ENCODE assay signal across 26 mouse cellular contexts in the genomic region with DNA sequence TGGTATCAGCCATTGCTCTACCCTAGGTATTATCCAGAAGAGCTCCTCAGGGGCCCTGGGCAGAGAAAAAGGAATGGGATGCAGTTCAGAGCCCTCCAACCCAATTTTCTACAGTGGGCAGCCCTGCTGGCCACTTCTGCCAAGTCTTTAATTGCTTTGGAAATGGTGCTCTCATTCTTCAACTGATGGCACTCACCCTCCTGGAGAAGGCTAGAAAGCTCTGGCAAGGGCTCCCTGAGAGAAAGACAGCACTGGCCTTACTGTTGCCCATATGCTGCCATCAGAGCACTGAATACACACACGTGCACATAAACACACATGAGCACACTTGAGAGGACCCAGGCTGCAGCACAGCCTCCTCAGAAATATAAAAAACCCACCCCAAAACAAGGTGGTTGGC.
A peak's percentile ranks its signal among the peaks of the same experiment; 100 is the strongest.
DNase-seq lines count a peak whose midpoint lies in the region; ATAC-seq and TF ChIP-seq lines count a peak whose summit lies in the region.
"Had no signal": no experiment of that assay in that cellular context is flagged by ENCODE, and none has a peak within 500 bp of the region (broad histone marks: within the 10 kb centered on the region; RNA-seq: fewer than 3 reads in every experiment).

No protein-coding gene starts in this region.

- no peaks in the 10 kb centered on the region for H3K4me1 ChIP-seq in heart, embryonic 10.5 days
- H3K4me1 ChIP-seq in midbrain, embryonic 13.5 days (replicated peaks): peaks cover 59% of the 10 kb centered on the region
- H3K4me1 ChIP-seq in midbrain, embryonic 15.5 days: peaks cover 34% of the 10 kb centered on the region
- peaks cover 38% of the 10 kb centered on the region for H3K4me1 ChIP-seq in hindbrain, embryonic 15.5 days (replicated peaks)
- 0 out of 2 replicates have a peak, but pooled peaks cover 3% of the 10 kb centered on the region for H3K4me1 ChIP-seq in midbrain, postnatal 0 days (ENCODE audit: insufficient read depth, low read length)
- H3K4me1 ChIP-seq: embryonic facial prominence, embryonic 15.5 days; heart, embryonic 15.5 days; limb, embryonic 15.5 days; liver, embryonic 13.5 days had no signal

- DNase-seq in heart, embryonic 10.5 days (ENCODE audit: low spot score): peak; percentile 45
- DNase-seq in heart, postnatal 25 days (ENCODE audit: low spot score): no peak
- peak; percentile 51 for DNase-seq in midbrain, postnatal 0 days (ENCODE audit: low spot score)
- DNase-seq in left cerebral cortex, postnatal 25 days (ENCODE audit: low spot score in 2 of 2): no peak
- DNase-seq: adrenal gland, postnatal 14 days; cerebellum, adult 11-12 months; cerebellum, postnatal 25 days; forebrain, postnatal 0 days; heart, postnatal 36 days; kidney, adult 11 months; kidney, postnatal 14 days; liver, embryonic 13.5 days; lung, adult 18-20 months; thymus, postnatal 4 days had no signal

- no peaks in the 10 kb centered on the region for H3K9me3 ChIP-seq in heart, embryonic 10.5 days
- no peaks in the 10 kb centered on the region for H3K9me3 ChIP-seq in midbrain, embryonic 13.5 days
- H3K9me3 ChIP-seq in midbrain, embryonic 15.5 days: no peaks in the 10 kb centered on the region
- no peaks in the 10 kb centered on the region for H3K9me3 ChIP-seq in hindbrain, embryonic 15.5 days
- no peaks in the 10 kb centered on the region for H3K9me3 ChIP-seq in midbrain, postnatal 0 days (ENCODE audit: low read length)
- H3K9me3 ChIP-seq: embryonic facial prominence, embryonic 10.5 days; embryonic facial prominence, embryonic 15.5 days; forebrain, embryonic 12.5 days; heart, embryonic 15.5 days; limb, embryonic 15.5 days; liver, embryonic 13.5 days had no signal

- WGBS in heart, embryonic 10.5 days: 80% methylated on average over 1 of the region's 1 CpGs
- WGBS in midbrain, embryonic 13.5 days: 91% methylated on average over 1 of the region's 1 CpGs
- 69% methylated on average over 1 of the region's 1 CpGs for WGBS in midbrain, embryonic 15.5 days
- 56% methylated on average over 1 of the region's 1 CpGs for WGBS in hindbrain, embryonic 15.5 days
- WGBS in midbrain, postnatal 0 days: 81% methylated on average over 1 of the region's 1 CpGs

- no peaks in the 10 kb centered on the region for H3K27me3 ChIP-seq in heart, embryonic 10.5 days (ENCODE audit: insufficient read depth, poor library complexity, severe bottlenecking)
- H3K27me3 ChIP-seq in midbrain, embryonic 13.5 days: no peaks in the 10 kb centered on the region
- no peaks in the 10 kb centered on the region for H3K27me3 ChIP-seq in midbrain, embryonic 15.5 days (replicated peaks)
- H3K27me3 ChIP-seq in hindbrain, embryonic 15.5 days: no peaks in the 10 kb centered on the region
- H3K27me3 ChIP-seq in midbrain, postnatal 0 days (ENCODE audit: insufficient read depth, low read length): no peaks in the 10 kb centered on the region
- H3K27me3 ChIP-seq: embryonic facial prominence, embryonic 15.5 days; heart, embryonic 15.5 days; limb, embryonic 15.5 days; liver, embryonic 13.5 days had no signal

- H3K4me3 ChIP-seq in heart, embryonic 10.5 days: no peak overlapping the region
- H3K4me3 ChIP-seq in midbrain, embryonic 13.5 days (replicated peaks): no peak overlapping the region
- no peak overlapping the region for H3K4me3 ChIP-seq in midbrain, embryonic 15.5 days
- H3K4me3 ChIP-seq in hindbrain, embryonic 15.5 days: no peak overlapping the region
- no peak overlapping the region for H3K4me3 ChIP-seq in midbrain, postnatal 0 days (ENCODE audit: low read depth, low read length)
- H3K4me3 ChIP-seq: embryonic facial prominence, embryonic 10.5 days; embryonic facial prominence, embryonic 15.5 days; forebrain, embryonic 12.5 days; heart, embryonic 15.5 days; limb, embryonic 15.5 days; liver, embryonic 13.5 days had no signal

- no peak overlapping the region for H3K27ac ChIP-seq in heart, embryonic 10.5 days
- H3K27ac ChIP-seq in midbrain, embryonic 13.5 days: peak overlapping the region; percentile 5; the same call in 1 of the 2 replicates
- H3K27ac ChIP-seq in midbrain, embryonic 15.5 days: no peak overlapping the region
- H3K27ac ChIP-seq in hindbrain, embryonic 15.5 days (replicated peaks): peak overlapping the region; percentile 52
- no peak overlapping the region for H3K27ac ChIP-seq in midbrain, postnatal 0 days (ENCODE audit: low read depth, low read length)
- H3K27ac ChIP-seq: embryonic facial prominence, embryonic 10.5 days; embryonic facial prominence, embryonic 15.5 days; forebrain, embryonic 12.5 days; heart, embryonic 15.5 days; limb, embryonic 15.5 days; liver, embryonic 13.5 days; macrophage had no signal

- H3K4me2 ChIP-seq in midbrain, embryonic 13.5 days (replicated peaks): no peak overlapping the region
- H3K4me2 ChIP-seq in midbrain, embryonic 15.5 days: no peak overlapping the region
- H3K4me2 ChIP-seq in hindbrain, embryonic 15.5 days: no peak overlapping the region
- H3K4me2 ChIP-seq in midbrain, postnatal 0 days (ENCODE audit: low read depth, low read length, poor library complexity, severe bottlenecking): no peak overlapping the region
- H3K4me2 ChIP-seq: embryonic facial prominence, embryonic 15.5 days; forebrain, embryonic 12.5 days; heart, embryonic 15.5 days; limb, embryonic 15.5 days; liver, embryonic 13.5 days had no signal

- intact Hi-C loops in heart, postnatal 25 days (cut with DNase I): no loop called here
- intact Hi-C loops in left cerebral cortex, postnatal 25 days (cut with DNase I): no loop called here

- peaks cover 21% of the 10 kb centered on the region; the same call in 1 of the 2 replicates for H3K36me3 ChIP-seq in heart, embryonic 10.5 days
- H3K36me3 ChIP-seq in midbrain, embryonic 13.5 days: peaks cover 21% of the 10 kb centered on the region
- no peaks in the 10 kb centered on the region for H3K36me3 ChIP-seq in midbrain, embryonic 15.5 days (replicated peaks)
- no peaks in the 10 kb centered on the region; the same call in 1 of the 2 replicates for H3K36me3 ChIP-seq in hindbrain, embryonic 15.5 days
- H3K36me3 ChIP-seq in midbrain, postnatal 0 days (ENCODE audit: insufficient read depth, low read length): no peaks in the 10 kb centered on the region
- H3K36me3 ChIP-seq: heart, embryonic 15.5 days had no signal

- no peak for TF ChIP-seq CTCF in midbrain, postnatal 0 days (IDR thresholded peaks at IDR 0.05)

- no peak for ATAC-seq in midbrain, embryonic 13.5 days
- no peak for ATAC-seq in midbrain, embryonic 15.5 days (replicated peaks)
- 0 out of 2 replicates have a peak, but pooled peaks have one; percentile 39 for ATAC-seq in hindbrain, embryonic 15.5 days (ENCODE audit: low FRiP score, low read depth)
- ATAC-seq in midbrain, postnatal 0 days (ENCODE audit: low FRiP score): no peak
- ATAC-seq: CD4-positive, CD25-positive, alpha-beta regulatory T cell, adult 4 months; forebrain, postnatal 0 days; inflammation-experienced regulatory T-cells, adult 6 months; lung, postnatal 0 days had no signal

- no peak overlapping the region for H3K9ac ChIP-seq in midbrain, embryonic 13.5 days (replicated peaks)
- no peak overlapping the region for H3K9ac ChIP-seq in midbrain, embryonic 15.5 days
- no peak overlapping the region for H3K9ac ChIP-seq in hindbrain, embryonic 15.5 days
- no peak overlapping the region for H3K9ac ChIP-seq in midbrain, postnatal 0 days (replicated peaks; ENCODE audit: low read length, poor library complexity, severe bottlenecking)
- H3K9ac ChIP-seq: embryonic facial prominence, embryonic 15.5 days; forebrain, embryonic 12.5 days; forebrain, postnatal 0 days; heart, embryonic 15.5 days; limb, embryonic 15.5 days; liver, embryonic 13.5 days had no signal

Comparison
In these comparisons a context has a peak if more than half of its experiments do, and no peak if none do; other contexts are left out.
1. DNase-seq: peak in heart, embryonic 10.5 days (single experiment) and midbrain, postnatal 0 days (single experiment); none in heart, postnatal 25 days (single experiment) and left cerebral cortex, postnatal 25 days (0 of 2).
2. H3K27ac ChIP-seq: peak in midbrain, embryonic 13.5 days (single experiment) and hindbrain, embryonic 15.5 days (single experiment); none in heart, embryonic 10.5 days (single experiment), midbrain, embryonic 15.5 days (single experiment) and midbrain, postnatal 0 days (single experiment).